Mouse (Mus musculus): ENCODE results near the gene Dph1. TPM values are rescaled to one million over a fixed set of nuclear protein-coding genes. Genes with fewer than 3 reads are reported as not detected.
A peak's percentile ranks its signal among the peaks of the same experiment; 100 is the strongest.

Gene Dph1
- polyA plus RNA-seq, 1 experiment from 2014 or later = 26.8 TPM

DNA sequence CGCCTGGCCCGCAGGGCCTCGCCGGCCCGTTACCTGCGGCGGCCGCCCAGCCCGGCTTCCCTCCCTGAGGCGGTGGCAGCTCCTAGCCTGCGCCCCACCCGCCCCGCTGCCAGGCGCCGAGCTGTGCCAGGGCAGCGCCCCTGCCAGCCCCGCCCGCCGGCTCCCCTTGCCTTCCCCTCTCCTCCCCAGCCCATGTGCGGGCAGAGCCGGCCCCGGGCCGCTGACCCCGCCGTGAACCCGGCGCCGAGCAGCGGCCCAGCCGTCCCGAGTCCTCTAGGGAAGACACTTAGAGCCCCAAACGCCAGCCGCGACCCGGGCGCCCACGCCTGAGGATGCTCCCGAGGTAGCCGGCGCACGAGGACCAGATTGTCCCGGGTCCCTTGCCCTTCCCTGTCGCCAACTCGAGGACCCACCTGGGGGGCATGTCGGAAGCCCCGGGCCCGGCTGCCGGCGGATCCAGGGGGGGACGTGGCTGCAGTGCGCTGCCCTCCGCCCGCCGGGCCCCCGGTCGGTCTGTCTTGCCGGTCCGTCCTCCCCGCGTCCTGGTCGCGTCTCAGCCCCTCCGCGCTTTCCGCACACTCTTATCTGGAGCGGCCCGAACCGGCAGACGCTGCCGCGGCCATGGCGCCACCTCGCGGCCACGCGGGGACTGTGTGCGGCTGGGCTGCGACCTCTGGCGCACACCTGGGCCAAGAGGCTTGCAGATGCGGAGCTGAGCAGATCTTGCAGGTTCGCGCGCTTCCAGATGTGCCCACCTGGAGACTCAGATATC is 22.3 kb downstream of the Dph1 start:
- WGBS = under 1% methylated on average over 83 of the region's 83 CpGs
- H3K27ac ChIP-seq = peak overlapping the region; percentile 76
- H3K27me3 ChIP-seq (ENCODE audit: insufficient read depth, poor library complexity, severe bottlenecking) = peaks cover 100% of the 10 kb centered on the region
- peak; percentile 82 for DNase-seq (ENCODE audit: low spot score)
- peaks cover 89% of the 10 kb centered on the region for H3K4me1 ChIP-seq
- H3K9me3 ChIP-seq = no peaks in the 10 kb centered on the region
- peak overlapping the region; percentile 72 for H3K4me3 ChIP-seq
- peaks cover 11% of the 10 kb centered on the region for H3K36me3 ChIP-seq

DNA sequence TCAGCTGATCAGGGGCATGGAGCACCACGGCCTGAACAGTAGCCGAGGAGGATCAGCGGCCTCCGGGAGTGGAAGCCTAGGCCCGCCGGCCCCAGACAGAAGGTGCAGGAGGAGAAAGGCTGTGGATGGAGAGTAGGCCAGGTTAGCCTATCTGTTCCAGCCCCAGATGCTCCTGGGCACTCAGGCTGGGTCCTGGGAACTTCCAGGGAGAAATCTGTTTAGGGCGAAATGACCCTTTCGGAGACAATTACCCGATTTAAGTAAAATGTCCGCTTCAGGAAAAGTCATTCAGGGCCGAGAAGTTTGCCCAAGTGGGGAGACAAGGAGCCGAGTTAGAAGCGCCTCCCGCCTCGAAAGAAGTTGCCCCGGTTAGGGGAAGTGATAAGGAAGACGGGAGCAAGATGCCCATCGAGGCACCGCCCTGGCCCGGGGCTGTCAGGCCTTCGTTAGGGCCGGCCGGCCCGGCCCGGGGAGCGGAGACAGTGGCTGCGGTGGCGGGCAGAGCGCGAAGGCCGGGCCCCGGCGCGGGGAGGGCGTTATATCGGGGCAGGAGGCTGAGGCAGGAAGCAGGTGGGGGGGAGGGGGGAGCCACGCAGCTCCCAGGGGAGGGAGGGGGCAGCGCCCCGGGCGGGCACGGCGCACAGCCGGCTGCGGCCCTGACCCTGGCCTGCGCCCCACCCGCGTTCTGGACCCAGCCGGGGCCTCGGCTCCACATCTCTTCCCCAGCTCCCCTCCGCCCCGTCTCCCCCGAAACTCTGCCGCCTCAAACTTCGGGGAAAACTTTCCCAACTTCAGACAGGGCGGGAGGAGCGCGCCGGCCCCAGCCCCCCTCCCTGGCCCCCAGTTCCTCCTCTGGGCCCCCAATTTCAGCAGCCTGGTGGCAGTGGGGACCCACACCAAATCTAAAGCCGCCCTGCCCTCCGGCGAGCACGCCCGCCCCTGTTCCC is 23.1 kb downstream of the Dph1 start:
- DNase-seq (ENCODE audit: low spot score) = no peak
- 3% methylated on average over 52 of the region's 63 CpGs for WGBS
- no peaks in the 10 kb centered on the region for H3K9me3 ChIP-seq
- peak overlapping the region; percentile 72 for H3K4me3 ChIP-seq
- H3K4me1 ChIP-seq = peaks cover 81% of the 10 kb centered on the region
- H3K27ac ChIP-seq = peak overlapping the region; percentile 77
- peaks cover 100% of the 10 kb centered on the region for H3K27me3 ChIP-seq (ENCODE audit: insufficient read depth, poor library complexity, severe bottlenecking)
- peaks cover 20% of the 10 kb centered on the region for H3K36me3 ChIP-seq

DNA sequence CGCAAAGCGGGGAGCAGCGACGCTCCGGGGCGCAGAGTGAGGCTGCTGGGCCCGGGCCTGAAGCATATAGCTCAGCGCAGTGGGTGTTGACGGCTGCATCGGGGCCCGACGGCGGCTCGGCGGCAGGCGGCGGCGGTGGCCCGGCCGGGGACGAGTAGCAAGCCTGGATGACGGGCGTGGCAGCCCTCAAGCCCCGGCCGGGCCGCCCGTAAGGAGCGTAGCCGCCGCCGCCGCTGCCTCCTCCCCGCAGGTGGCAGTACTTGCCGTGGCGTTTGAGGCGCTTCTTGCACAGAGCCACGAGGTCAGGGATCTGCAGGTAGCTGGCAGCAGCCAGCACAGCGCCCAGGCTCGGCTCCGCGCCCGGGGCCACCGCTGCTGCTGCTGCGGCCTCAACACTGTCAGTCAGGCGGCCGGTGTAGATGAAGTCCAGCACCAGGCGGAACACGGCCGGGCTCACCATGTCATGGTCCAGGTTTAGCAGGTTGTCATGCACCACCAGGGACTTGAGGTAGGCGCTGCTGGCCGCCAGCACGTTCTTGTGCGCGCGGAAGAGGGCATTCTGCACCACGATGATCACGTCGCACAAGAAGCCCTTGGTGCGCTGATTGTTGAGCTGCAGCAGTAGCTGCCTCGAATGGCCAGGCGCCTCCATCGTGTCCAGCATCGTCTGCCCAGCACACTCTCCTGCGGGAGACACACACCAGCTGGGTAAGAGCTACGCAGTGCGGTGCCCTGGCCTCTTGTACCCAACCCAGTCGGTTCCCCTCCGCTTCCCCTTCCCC is 24.0 kb downstream of the Dph1 start:
- no peak for DNase-seq (ENCODE audit: low spot score)
- Histone ChIP-seq H3K27ac (peak overlapping the region; percentile 77), H3K4me3 (peak overlapping the region; percentile 72), H3K9me3 (no peaks in the 10 kb centered on the region), H3K27me3 (ENCODE audit: insufficient read depth, poor library complexity, severe bottlenecking) (peaks cover 98% of the 10 kb centered on the region), H3K4me1 (peaks cover 72% of the 10 kb centered on the region), H3K36me3 (peaks cover 26% of the 10 kb centered on the region)
- 2% methylated on average over 68 of the region's 68 CpGs for WGBS

DNA sequence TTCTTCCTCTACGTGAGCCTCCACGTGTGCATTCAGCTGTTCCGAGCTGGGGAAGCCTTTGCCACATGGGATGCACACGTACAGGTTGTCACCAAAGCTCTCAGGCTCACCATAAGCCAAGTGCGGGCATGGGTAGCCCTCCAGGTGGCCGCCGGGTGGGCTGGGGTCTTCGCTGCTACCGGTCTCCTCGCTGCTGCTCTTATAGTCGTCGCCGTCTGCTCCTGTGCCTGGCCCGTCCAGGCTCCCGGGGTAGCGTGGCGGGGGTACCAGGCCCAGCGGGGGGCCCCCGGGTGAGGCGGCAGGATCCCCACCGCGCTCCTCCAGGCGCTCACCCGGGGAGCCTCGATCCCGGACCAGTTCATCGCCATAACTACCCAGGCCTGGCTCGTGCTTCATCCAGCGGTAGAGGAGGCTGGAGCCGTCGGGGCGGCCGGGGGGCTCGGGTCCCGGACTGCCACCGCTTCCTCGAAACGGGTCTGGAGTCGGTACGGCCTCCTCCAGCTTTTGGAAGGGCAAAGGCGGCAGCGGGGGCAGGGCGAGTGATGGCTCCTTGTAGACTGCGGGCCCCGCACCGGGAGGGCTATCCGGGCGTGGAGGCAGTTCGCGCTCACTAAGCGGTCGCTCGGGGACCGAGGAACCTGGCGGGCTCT is 24.7 kb downstream of the Dph1 start:
- Histone ChIP-seq H3K27me3 (ENCODE audit: insufficient read depth, poor library complexity, severe bottlenecking) (peaks cover 90% of the 10 kb centered on the region), H3K4me3 (peak overlapping the region; percentile 72)
- WGBS = 5% methylated on average over 55 of the region's 55 CpGs

DNA sequence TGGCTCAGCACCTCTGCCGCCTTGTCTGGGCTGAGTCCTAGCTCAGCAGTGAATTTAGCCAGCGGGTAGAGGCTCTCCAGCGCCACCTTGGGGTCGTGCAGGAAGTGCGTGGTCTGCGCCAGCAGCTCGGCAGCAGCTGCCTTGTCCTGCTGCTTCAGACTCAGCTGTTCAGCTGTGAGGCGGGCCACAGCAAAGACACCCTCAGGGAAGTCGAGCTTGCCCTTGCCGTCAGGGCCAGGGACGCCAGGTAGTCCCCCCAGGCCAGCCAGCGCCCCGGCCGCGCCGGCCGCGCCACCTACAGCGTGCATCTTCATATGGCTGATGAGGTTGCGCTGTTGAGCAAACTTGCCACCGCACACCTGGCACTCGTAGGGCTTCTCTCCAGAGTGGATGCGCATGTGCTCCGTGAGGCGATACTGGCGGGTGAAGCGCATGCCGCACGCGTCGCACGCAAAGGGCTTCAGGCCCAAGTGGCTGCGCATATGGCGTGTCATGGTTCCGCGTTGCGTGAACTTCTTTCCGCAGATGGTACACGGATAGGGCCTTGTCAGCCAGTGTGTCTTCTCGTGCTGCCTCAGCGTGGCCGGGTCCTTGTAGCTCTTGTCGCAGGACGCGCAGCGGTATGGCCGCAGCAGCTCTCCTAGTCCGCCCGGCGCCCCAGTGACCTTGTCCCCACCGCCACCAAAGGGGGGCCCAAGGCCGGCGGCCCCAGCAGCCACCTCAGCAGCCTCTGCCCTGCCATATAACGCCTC is 25.4 kb downstream of the Dph1 start:
- H3K36me3 ChIP-seq = peaks cover 27% of the 10 kb centered on the region
- H3K4me1 ChIP-seq = peaks cover 67% of the 10 kb centered on the region
- H3K9me3 ChIP-seq = no peaks in the 10 kb centered on the region
- H3K4me3 ChIP-seq = peak overlapping the region; percentile 72
- H3K27me3 ChIP-seq (ENCODE audit: insufficient read depth, poor library complexity, severe bottlenecking) = peaks cover 83% of the 10 kb centered on the region
- 4% methylated on average over 54 of the region's 54 CpGs for WGBS
- DNase-seq (ENCODE audit: low spot score) = peak; percentile 84
- H3K27ac ChIP-seq = peak overlapping the region; percentile 77

More for the DNA sequence above, 24.7 kb downstream of the Dph1 start:
- Histone ChIP-seq H3K4me1 (peaks cover 71% of the 10 kb centered on the region), H3K27ac (peak overlapping the region; percentile 77), H3K36me3 (peaks cover 26% of the 10 kb centered on the region), H3K9me3 (no peaks in the 10 kb centered on the region)
- DNase-seq (ENCODE audit: low spot score) = no peak

DNA sequence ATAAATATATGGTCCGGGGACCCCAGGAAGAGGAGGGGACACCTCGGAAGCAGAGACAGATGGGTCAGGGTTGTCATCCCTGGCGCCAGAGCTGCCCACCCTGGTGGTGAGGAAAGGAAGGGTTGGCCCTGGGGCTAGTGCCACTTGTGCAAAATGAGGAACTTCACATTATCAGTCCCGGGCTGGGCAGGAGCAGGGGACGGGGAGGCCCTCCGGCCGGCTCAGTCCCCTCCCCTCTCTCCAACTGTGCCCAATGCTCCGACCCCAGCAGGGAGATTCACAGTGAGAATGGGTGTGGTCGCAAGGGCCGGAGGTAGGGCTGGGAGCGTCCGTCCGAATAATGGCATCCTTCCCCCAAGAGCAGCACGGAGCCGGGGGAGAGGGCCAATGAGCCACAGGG is 26.3 kb downstream of the Dph1 start:
- Histone ChIP-seq H3K36me3 (peaks cover 34% of the 10 kb centered on the region), H3K4me1 (peaks cover 59% of the 10 kb centered on the region)
- WGBS = 15% methylated on average over 15 of the region's 15 CpGs

DNA sequence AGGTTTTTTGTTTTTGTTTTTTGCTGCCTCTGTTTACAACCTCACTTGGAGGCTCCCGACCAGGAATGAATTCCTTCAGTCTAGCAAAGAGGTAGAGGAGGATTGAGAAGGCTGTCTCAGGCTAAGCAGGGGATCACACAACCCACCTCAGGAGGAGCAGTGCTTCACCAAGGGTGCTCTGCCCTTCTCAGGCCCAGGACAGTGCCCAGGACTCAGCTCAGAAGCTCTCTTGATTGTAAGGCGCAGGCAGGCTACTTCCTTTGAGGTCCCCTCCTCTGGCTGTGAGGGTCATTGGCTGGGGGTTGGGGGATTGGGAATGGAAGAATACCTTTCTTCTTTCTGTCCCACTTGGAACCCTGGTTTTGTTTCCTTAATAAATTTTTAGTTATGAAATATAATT is 27.0 kb downstream of the Dph1 start:
- peaks cover 53% of the 10 kb centered on the region for H3K4me1 ChIP-seq
- H3K27me3 ChIP-seq (ENCODE audit: insufficient read depth, poor library complexity, severe bottlenecking) = peaks cover 68% of the 10 kb centered on the region
- H3K4me3 ChIP-seq = no peak overlapping the region
- no peak overlapping the region for H3K27ac ChIP-seq
- 72% methylated on average over 2 of the region's 2 CpGs for whole genome bisulfite sequencing
- H3K36me3 ChIP-seq = peaks cover 40% of the 10 kb centered on the region
- no peak for DNase-seq (ENCODE audit: low spot score)
- H3K9me3 ChIP-seq = no peaks in the 10 kb centered on the region

More for the DNA sequence above, 26.3 kb downstream of the Dph1 start:
- DNase-seq (ENCODE audit: low spot score) = no peak
- no peaks in the 10 kb centered on the region for H3K9me3 ChIP-seq
- H3K4me3 ChIP-seq = peak overlapping the region; percentile 72
- no peak overlapping the region for H3K27ac ChIP-seq
- H3K27me3 ChIP-seq (ENCODE audit: insufficient read depth, poor library complexity, severe bottlenecking) = peaks cover 75% of the 10 kb centered on the region

DNA sequence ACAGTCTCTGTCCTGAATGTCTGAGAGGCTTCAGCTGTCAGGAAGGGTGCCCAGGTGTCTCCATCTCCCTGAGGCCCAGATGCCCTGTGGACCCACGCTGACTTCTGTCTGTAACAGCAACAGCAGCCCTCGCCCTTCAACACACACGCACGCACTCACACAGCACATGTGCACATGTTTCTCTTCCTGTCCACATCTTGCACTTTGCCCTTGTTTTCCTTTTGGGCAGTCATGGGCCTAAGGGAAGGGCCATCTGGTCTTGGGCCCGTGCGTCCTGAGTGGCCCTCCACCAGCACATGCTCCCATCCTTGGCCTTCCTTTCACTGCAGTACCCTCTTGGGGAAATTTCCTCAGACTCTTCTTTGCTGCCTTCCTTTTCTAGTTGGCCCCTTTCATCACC is 27.7 kb downstream of the Dph1 start:
- Histone ChIP-seq H3K4me1 (peaks cover 46% of the 10 kb centered on the region), H3K27me3 (ENCODE audit: insufficient read depth, poor library complexity, severe bottlenecking) (peaks cover 61% of the 10 kb centered on the region), H3K4me3 (no peak overlapping the region), H3K9me3 (no peaks in the 10 kb centered on the region), H3K27ac (no peak overlapping the region), H3K36me3 (peaks cover 45% of the 10 kb centered on the region)
- no peak for DNase-seq (ENCODE audit: low spot score)
- 77% methylated on average over 6 of the region's 6 CpGs for WGBS

DNA sequence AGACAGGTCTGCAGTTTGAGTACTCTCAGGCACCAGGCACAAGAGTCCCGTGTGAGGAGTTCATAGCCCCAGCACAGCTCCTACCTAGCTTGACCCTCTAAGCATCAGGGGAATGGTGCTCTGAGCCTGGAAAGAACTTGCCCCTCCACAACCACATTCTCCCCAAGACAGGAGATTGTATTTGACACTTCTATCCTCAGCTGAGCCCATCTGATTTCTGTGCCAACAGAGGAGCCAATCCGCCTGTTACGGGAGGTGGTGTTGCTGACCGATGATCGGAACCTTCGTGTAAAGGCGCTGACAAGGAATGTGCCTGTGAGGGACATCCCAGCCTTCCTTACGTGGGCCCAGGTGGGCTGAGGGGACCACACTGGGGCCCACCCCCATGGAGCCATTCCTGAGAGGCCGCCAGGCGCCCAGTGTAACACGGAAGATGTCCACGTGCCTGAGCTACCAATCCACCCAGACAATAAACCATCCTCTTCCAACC is 28.4 kb downstream of the Dph1 start:
- H3K27ac ChIP-seq = no peak overlapping the region
- no peak for DNase-seq (ENCODE audit: low spot score)
- H3K27me3 ChIP-seq (ENCODE audit: insufficient read depth, poor library complexity, severe bottlenecking) = peaks cover 54% of the 10 kb centered on the region
- peaks cover 38% of the 10 kb centered on the region for H3K4me1 ChIP-seq
- H3K9me3 ChIP-seq = no peaks in the 10 kb centered on the region
- WGBS = 87% methylated on average over 12 of the region's 12 CpGs
- H3K4me3 ChIP-seq = no peak overlapping the region
- H3K36me3 ChIP-seq = peaks cover 50% of the 10 kb centered on the region

DNA sequence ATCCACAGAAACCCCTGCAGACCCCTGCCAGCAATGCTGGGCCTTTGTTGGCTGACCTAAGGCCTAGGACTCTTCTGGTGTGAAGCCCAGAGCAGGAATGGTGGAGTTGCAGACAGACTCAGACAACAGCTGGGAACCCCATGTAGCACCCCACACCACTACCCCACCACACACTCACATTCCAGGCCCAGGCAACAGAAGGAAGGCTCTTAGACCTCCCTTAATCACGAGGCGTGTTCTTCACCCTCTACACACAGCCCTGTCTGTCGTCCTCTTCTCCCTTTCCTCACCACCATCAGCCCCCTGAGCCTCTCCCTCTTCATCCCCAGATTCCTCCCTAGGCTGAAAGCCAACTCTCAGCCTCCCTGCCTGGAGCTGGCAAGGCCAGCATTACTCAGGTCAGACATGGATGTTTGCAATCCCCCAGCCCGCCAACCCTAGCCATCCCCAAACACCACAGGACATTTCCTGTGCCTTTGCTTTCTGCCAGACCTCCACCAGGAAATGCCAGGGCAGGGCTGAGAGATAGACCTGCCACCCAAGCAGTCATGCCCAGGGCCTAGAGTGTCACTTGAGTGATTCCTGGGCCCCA is 29.5 kb downstream of the Dph1 start:
- no peak for DNase-seq (ENCODE audit: low spot score)
- 49% methylated on average over 4 of the region's 4 CpGs for WGBS
- H3K4me3 ChIP-seq = no peak overlapping the region
- H3K9me3 ChIP-seq = no peaks in the 10 kb centered on the region
- H3K36me3 ChIP-seq = peaks cover 50% of the 10 kb centered on the region
- H3K4me1 ChIP-seq = peaks cover 37% of the 10 kb centered on the region
- peaks cover 42% of the 10 kb centered on the region for H3K27me3 ChIP-seq (ENCODE audit: insufficient read depth, poor library complexity, severe bottlenecking)
- peak overlapping the region; percentile 19; the same call in 1 of the 2 replicates for H3K27ac ChIP-seq

DNA sequence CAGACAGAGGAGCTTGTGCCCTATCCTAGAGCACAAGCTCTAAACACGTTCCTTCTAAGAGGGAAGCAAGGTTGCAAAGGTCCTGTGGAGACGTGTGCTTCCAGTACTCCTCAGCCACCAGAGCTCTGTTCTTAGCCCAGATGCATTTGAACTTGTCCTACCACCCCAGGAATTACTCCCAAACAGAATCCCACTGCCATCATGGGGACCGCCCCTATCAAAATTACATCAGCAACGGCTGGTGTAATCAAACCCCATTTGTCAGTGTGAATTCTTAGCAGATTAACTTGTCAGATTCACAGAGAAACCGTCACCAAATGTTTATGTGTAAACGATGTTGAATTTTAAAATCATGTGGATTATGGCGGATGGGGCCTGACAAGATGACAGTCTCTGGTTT is 30.1 kb downstream of the Dph1 start:
- H3K36me3 ChIP-seq = peaks cover 50% of the 10 kb centered on the region
- H3K9me3 ChIP-seq = no peaks in the 10 kb centered on the region
- peaks cover 37% of the 10 kb centered on the region for H3K4me1 ChIP-seq
- H3K27me3 ChIP-seq (ENCODE audit: insufficient read depth, poor library complexity, severe bottlenecking) = peaks cover 37% of the 10 kb centered on the region
- no peak overlapping the region for H3K4me3 ChIP-seq
- DNase-seq (ENCODE audit: low spot score) = no peak
- 71% methylated on average over 7 of the region's 7 CpGs for WGBS
- H3K27ac ChIP-seq = no peak overlapping the region
